Mouse (Mus musculus) kidney, adult 9 months (tissue): ENCODE results near the gene Vamp2.
A peak's percentile ranks its signal among the peaks of the same experiment; 100 is the strongest.

Experiments used
- DNase-seq: peaks from one replicate; pipeline ENCODE4 v3.0.0; 2022

The Vamp2 gene

GRCm38 (mm10) chr11:69100639-69101360 lies 12.5 kb downstream of the Vamp2 start:
- peak; percentile 43 for DNase-seq

DNA sequence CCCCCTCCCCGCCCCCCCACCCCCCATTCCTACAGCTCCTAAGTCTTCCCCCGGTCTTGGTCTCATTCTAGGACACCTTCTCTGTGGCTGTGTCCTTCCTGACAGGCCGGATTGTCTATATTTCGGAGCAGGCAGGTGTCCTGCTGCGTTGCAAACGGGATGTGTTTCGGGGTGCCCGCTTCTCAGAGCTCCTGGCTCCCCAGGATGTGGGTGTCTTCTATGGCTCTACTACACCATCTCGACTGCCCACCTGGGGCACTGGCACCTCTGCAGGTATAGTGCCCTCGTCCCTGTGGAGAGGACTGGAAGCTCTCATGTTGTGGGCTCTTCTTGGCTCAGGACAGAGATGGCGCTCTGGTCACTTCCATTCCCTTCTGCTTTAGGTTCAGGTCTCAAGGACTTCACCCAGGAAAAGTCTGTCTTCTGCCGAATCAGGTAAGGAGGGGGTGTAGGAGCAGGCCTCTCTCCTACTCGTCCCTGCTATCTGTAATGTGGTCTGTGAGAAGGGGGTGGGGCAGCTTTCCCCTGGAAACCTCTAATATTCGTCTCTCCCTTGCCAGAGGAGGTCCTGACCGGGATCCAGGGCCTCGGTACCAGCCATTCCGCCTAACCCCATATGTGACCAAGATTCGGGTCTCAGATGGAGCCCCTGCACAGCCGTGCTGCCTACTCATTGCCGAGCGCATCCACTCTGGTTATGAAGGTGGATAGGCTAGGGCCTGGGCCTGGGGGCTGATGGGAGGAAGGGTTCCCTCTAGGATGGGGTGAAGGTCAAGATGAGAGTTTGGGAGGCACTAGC lies 13.5 kb downstream of the Vamp2 start:
- no peak for DNase-seq

- DNase-seq = no peak
Observed at GRCm38 (mm10) chr11:69102403-69102725, 14.1 kb downstream of the Vamp2 start.

- DNase-seq = no peak
Observed at GRCm38 (mm10) chr11:69103121-69103520, 14.8 kb downstream of the Vamp2 start.

- DNase-seq = no peak
Observed at GRCm38 (mm10) chr11:69103531-69104435, 15.5 kb downstream of the Vamp2 start.

- no peak for DNase-seq
Observed at GRCm38 (mm10) chr11:69104487-69104886, 16.2 kb downstream of the Vamp2 start.

DNA sequence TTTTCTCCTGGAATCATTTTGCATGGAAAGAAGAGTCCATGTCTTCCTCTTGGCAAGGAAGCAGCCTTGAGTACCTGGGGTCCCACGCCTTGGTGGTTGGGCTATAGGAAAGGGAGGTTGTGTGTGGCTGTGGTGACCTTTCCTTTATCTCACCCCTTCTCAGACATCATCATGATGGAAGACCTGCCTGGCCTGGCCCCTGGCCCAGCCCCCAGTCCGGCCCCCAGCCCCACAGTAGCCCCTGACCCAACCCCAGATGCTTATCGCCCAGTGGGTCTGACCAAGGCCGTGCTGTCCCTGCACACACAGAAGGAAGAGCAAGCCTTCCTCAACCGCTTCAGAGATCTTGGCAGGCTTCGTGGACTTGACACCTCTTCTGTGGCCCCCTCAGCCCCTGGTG lies 16.9 kb downstream of the Vamp2 start:
- no peak for DNase-seq

- DNase-seq = no peak
Observed at GRCm38 (mm10) chr11:69105796-69106195, 17.5 kb downstream of the Vamp2 start.

DNA sequence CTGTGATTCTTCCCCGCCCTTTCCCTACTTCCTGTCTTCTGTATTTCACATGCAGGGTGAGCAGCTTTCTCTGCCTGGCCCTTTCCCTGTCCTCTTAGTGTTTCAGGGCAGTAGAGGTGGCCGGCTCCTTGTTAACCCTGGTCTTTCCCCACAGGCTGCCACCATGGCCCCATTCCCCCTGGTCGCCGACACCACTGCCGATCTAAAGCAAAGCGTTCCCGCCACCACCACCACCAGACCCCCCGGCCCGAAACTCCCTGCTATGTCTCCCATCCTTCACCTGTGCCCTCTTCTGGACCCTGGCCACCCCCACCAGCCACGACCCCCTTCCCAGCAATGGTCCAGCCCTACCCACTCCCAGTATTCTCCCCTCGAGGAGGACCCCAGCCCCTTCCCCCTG lies 18.0 kb downstream of the Vamp2 start:
- no peak for DNase-seq

DNA sequence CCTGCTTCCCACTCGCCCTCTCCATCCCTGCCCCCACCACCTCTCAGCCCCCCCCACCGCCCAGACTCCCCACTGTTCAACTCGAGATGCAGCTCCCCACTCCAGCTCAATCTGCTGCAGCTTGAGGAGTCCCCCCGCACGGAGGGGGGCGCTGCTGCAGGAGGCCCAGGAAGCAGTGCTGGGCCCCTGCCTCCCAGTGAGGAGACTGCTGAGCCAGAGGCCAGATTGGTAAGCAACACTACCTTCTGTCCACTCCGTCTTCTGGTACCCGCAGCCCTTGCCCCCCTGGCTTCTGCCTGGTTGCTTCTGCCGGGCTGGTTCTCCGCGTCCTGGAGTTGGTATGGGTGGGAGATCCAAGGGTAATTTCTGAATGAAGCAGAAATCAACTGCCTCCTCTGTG lies 18.6 kb downstream of the Vamp2 start:
- DNase-seq = no peak

- DNase-seq = no peak
Observed at GRCm38 (mm10) chr11:69107676-69108075, 19.4 kb downstream of the Vamp2 start.

GRCm38 (mm10) chr11:69108223-69108622 lies 19.9 kb downstream of the Vamp2 start:
- no peak for DNase-seq

GRCm38 (mm10) chr11:69109032-69109900 lies 21.0 kb downstream of the Vamp2 start:
- DNase-seq = no peak

GRCm38 (mm10) chr11:69110319-69111046 lies 22.2 kb downstream of the Vamp2 start:
- peak; percentile 94 for DNase-seq

GRCm38 (mm10) chr11:69111051-69111810 lies 22.9 kb downstream of the Vamp2 start:
- DNase-seq = no peak

GRCm38 (mm10) chr11:69111865-69112264 lies 23.6 kb downstream of the Vamp2 start:
- DNase-seq = peak; percentile 11

- no peak for DNase-seq
Observed at GRCm38 (mm10) chr11:69114018-69114417, 25.7 kb downstream of the Vamp2 start.

GRCm38 (mm10) chr11:69114621-69115020 lies 26.3 kb downstream of the Vamp2 start:
- no peak for DNase-seq

DNA sequence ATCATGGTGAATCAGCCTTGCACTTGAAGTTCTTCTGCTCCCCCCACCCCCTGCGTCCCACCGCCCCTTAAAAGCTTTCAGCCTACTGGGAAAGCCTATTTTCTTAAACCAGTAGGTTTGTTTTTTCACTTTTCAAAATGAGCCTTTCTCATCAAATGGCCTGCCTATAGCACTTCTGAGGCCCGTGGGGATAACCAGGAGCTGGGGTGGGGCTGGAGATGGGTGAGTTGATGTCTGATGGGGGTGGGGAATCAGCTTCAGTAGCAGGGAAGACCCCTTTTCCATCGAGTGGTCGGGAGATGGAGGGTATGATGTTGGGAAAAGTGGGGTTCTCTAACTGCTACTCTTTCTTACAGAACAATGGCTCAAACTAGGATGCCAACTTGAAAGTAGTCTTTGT lies 28.6 kb downstream of the Vamp2 start:
- DNase-seq = no peak

DNA sequence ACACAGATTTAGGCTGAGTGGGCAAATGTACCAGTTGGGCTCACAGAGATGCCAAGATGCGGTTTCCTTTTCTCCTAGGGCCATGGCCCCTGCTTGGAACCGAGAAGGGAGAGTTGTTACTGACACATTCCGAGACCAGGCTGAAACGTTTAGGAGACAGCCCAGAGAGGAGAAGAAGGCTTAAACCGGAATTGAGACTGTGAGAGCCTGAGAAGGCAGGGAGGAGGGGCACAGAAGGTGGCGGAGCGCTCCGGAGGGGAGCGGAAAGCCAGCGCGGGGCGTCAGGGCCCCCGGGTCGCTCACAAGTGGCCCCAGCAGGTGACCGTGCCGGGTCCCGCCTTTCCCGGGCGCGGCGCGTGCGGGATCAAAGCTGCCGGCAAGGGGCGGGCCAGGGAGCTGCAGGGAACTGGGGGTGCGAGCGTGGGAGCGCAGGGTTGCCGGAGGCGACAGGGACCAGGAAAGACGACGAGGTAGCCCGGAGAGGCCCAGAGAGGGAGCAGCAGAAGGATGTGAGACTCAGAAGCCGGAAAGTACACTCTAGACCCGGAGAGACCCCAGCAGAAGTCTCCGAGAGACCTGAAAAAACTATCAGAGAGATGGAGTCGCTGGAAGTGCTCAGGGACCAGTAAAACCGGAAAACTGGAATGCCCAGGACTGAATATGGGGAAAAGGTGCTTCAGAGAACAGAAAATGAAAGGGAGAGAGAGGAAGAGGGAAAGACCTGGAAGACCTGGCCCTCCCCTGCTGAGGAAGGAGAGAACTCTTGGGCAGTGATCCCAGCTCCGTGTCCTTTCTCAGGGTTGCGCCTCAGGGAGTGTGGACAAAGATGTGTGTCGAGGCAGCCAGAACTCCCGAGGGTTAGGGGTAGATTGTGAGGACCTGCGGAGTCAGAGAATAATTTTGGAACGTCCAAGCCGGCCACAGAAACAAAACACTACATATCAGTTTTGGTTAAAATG lies 29.7 kb downstream of the Vamp2 start:
- DNase-seq = no peak
